Mouse (Mus musculus) liver, embryonic 14.5 days (tissue): ENCODE data around the gene Josd2.

Source experiments
- CTCF ChIP-seq: IDR thresholded peaks from 2 replicates; pipeline ENCODE4 v1.5.1; 2016; ENCODE audit warnings: antibody characterized with exemption, low read depth, control low read depth
- EP300 ChIP-seq: IDR thresholded peaks from 2 replicates; pipeline ENCODE4 v1.6.1; 2016; ENCODE audit warnings: antibody characterized with exemption, low read depth

- TF ChIP-seq CTCF (no peak), EP300 (no peak)
Measured at GRCm38 (mm10) chr7:44460067-44460466, 7.7 kb upstream of the Josd2 start.
